Mouse (Mus musculus) stomach, embryonic 16.5 days (tissue): ENCODE data around the gene Igdcc3. TPM values are rescaled to one million over a fixed set of nuclear protein-coding genes. Genes with fewer than 3 reads are reported as not detected.
"Not testable (repeated sequence)": the region's sequence is repeated elsewhere in the genome, so short reads cannot be mapped to it uniquely, and the experiment has no call there.

ENCODE experiments used
- ATAC-seq: fragments of 200-750 bp; cut with Nextera tagmentation; 2 replicates; pipeline ENCODE4 v1.8.0; 2017; ENCODE audit warnings: moderate number of reproducible peaks, moderate TSS enrichment; ENCODE audit not compliant: insufficient read depth, low FRiP score
- H3K27ac ChIP-seq: fragments of 300-500 bp; sonication (generic); 2 replicates; pipeline ENCODE4 v1.5.1; 2014; ENCODE audit warnings: low read length
- H3K27me3 ChIP-seq: fragments of 300-500 bp; sonication (generic); 2 replicates; pipeline ENCODE4 v1.6.1; 2014; ENCODE audit warnings: low read length, control low read depth, mixed read lengths; ENCODE audit not compliant: control insufficient read depth, insufficient read depth
- H3K36me3 ChIP-seq: fragments of 300-500 bp; sonication (generic); 2 replicates; pipeline ENCODE4 v1.6.1; 2014; ENCODE audit warnings: low read length; ENCODE audit not compliant: control insufficient read depth, insufficient read depth
- H3K4me1 ChIP-seq: fragments of 300-500 bp; sonication (generic); 2 replicates; pipeline ENCODE4 v1.6.1; 2014; ENCODE audit warnings: low read length, control low read depth, mixed read lengths; ENCODE audit not compliant: control insufficient read depth, insufficient read depth
- H3K4me2 ChIP-seq: fragments of 300-500 bp; sonication (generic); 2 replicates; pipeline ENCODE4 v1.6.1; 2014; ENCODE audit warnings: low read depth, low read length, mixed read lengths
- H3K4me3 ChIP-seq: fragments of 300-500 bp; sonication (generic); replicated peaks from 2 replicates; pipeline ENCODE4 v1.5.1; 2014; ENCODE audit warnings: mild to moderate bottlenecking, low read length
- H3K9ac ChIP-seq: fragments of 300-500 bp; sonication (generic); 2 replicates; pipeline ENCODE4 v1.6.1; 2014; ENCODE audit warnings: low read length
- H3K9me3 ChIP-seq: fragments of 300-500 bp; sonication (generic); replicated peaks from 2 replicates; pipeline ENCODE4 v1.6.1; 2016; ENCODE audit warnings: low read length, control low read depth; ENCODE audit not compliant: control insufficient read depth
- WGBS: fragments of 180-500 bp; shearing (Covaris S2); extraction: QIAGEN DNeasy Blood & Tissue Kit; methylation state at CpG from one replicate; pipeline ENCODE4 v1.1.7; 2014; 5-methylcytosine and 5-hydroxymethylcytosine counted together
- polyA plus RNA-seq: library from polyadenylated mRNA; unstranded; fragments of >200 nt; fragmentation: Nextera tagmentation; extraction: Ambion mirVana; gene quantifications from 2 replicates; pipeline ENCODE4 v1.2.1, GENCODE M21; 2015

Igdcc3 gene
- polyA plus RNA-seq, 1 experiment from 2014 or later, result 0.44 TPM

DNA sequence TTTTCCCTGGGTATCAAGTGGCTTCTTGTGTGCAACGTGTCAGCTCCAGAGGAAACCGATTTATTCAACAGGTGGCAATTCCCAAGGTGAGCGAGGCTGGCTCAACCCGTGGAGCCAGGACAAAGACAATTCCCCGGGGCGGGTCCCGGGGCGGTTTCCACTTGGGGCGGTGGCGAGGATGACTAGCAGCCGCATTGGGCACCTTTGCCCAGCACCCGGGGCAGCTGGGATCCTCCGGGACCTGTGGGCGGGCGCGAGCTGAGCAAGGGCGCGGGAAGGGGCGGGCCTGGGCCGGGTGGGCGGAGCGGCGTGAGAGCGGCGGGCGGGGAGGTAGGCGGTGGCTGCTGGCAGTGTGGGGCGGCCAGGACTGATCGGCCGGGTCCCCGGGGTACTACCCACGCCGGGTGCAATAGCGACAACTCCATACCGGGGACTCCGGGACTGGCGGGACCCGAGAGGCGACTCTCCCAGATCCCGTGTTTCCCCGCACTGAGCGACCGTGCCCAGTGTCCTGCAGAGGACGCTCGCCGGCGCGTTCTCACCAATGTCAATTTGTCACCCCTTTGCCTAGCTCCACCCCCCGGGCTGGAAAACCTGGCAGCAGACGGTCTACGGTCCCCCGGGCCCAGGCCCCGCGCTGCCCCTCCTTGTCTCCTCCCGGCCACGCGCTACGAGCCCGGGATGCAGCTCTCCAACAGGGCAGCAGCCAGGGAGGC lies 73.9 kb downstream of the Igdcc3 start:
- under 1% methylated on average over 59 of the region's 59 CpGs for WGBS

DNA sequence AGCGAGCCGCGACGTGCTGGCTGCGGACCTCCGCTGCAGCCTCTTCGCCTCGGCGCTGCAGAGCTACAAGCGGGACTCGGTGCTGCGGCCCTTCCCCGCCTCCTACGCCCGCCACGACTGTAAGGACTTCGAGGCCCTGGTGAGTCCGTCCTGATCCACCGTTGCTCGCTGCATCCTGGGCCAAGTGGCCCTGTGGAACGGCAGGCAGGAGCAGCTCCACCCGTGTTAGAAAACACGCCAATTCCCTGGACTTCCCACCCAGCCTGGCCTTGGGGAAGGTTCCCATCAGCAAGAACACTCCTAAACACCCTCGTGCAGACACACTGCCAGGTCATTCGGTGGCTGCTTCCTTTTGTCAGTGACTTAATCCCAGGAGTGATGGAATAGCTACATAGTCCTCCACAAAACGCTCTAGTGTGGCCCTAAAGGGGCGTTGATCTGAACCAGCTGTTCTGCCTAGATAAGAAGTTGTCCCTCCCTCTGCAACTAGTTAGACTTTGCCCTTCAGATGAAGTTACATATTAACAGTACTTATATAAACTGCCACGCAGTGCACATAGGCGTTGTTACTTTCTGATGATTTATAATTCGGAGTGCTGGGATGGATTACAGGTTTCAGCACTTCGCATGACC lies 74.6 kb downstream of the Igdcc3 start:
- peak; percentile 80 for ATAC-seq
- H3K9me3 ChIP-seq, result no peaks in the 10 kb centered on the region
- H3K4me1 ChIP-seq, result peaks cover 27% of the 10 kb centered on the region
- peak overlapping the region; percentile 91 for H3K9ac ChIP-seq
- H3K27me3 ChIP-seq, result no peaks in the 10 kb centered on the region; the same call in 1 of the 2 replicates
- H3K27ac ChIP-seq, result peak overlapping the region; percentile 97
- H3K36me3 ChIP-seq, result no peaks in the 10 kb centered on the region
- H3K4me2 ChIP-seq, result peak overlapping the region; percentile 96
- WGBS, result 2% methylated on average over 31 of the region's 31 CpGs
- H3K4me3 ChIP-seq, result peak overlapping the region; percentile 68

More for the DNA sequence above, 73.9 kb downstream of the Igdcc3 start:
- Histone ChIP-seq H3K27me3 (no peaks in the 10 kb centered on the region; the same call in 1 of the 2 replicates), H3K36me3 (no peaks in the 10 kb centered on the region), H3K4me3 (peak overlapping the region; percentile 68), H3K9me3 (no peaks in the 10 kb centered on the region), H3K4me1 (peaks cover 27% of the 10 kb centered on the region), H3K4me2 (peak overlapping the region; percentile 96), H3K9ac (peak overlapping the region; percentile 91), H3K27ac (peak overlapping the region; percentile 97)
- ATAC-seq, result peak; percentile 92

DNA sequence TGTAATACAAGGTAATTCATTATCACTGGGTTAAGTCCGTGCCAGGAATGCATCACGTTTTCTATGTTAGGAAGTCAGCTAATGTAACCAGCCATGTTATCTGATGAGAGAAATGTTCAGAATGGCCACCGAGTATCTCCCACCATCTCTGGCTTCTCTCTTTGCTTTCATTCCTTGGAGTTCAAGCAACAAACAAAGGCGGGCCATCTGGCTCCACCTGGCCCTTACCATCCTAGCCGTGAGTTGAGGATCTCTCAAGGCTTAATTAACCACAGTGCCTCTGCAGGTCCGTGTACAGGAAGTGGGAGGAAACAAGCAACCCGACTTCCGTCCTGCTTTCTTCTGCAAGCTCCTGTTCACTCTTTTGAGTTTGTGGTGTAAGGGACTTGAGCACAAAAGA lies 76.0 kb downstream of the Igdcc3 start:
- 38% methylated on average over 8 of the region's 8 CpGs for WGBS
- no peak overlapping the region for H3K4me3 ChIP-seq
- no peaks in the 10 kb centered on the region for H3K9me3 ChIP-seq
- ATAC-seq, result no peak
- peaks cover 27% of the 10 kb centered on the region for H3K4me1 ChIP-seq
- no peaks in the 10 kb centered on the region; the same call in 1 of the 2 replicates for H3K27me3 ChIP-seq
- H3K27ac ChIP-seq, result no peak overlapping the region
- peak overlapping the region; percentile 27 for H3K4me2 ChIP-seq
- 0 out of 2 replicates have a peak overlapping the region, but pooled peaks have one; percentile 16 for H3K9ac ChIP-seq
- no peaks in the 10 kb centered on the region for H3K36me3 ChIP-seq

DNA sequence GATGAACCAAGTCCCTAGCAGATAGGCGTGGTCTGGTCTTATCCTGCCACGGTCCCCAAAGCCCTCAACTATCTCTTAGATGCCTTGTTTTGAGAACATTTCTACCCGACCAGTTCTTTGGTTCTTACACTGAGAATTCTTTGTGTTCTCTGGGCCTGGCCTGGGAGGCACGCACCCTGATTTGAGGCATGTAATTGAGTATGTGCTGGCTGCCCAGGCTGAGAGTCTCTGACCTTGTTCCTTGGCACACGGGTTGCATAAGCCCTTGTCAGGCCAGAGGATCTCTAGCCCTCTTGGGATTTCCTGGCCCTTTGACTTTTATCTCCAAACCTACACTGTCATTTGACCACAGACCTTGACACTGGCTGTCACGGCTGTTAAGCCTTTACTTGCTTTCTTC lies 76.7 kb downstream of the Igdcc3 start:
- H3K4me1 ChIP-seq, result peaks cover 27% of the 10 kb centered on the region
- H3K4me2 ChIP-seq, result 0 out of 2 replicates have a peak overlapping the region, but pooled peaks have one; percentile 27
- no peaks in the 10 kb centered on the region; the same call in 1 of the 2 replicates for H3K27me3 ChIP-seq
- H3K9me3 ChIP-seq, result no peaks in the 10 kb centered on the region
- H3K4me3 ChIP-seq, result no peak overlapping the region
- H3K9ac ChIP-seq, result no peak overlapping the region
- WGBS, result 59% methylated on average over 6 of the region's 6 CpGs
- H3K36me3 ChIP-seq, result no peaks in the 10 kb centered on the region
- H3K27ac ChIP-seq, result peak overlapping the region; percentile 43
- no peak for ATAC-seq

DNA sequence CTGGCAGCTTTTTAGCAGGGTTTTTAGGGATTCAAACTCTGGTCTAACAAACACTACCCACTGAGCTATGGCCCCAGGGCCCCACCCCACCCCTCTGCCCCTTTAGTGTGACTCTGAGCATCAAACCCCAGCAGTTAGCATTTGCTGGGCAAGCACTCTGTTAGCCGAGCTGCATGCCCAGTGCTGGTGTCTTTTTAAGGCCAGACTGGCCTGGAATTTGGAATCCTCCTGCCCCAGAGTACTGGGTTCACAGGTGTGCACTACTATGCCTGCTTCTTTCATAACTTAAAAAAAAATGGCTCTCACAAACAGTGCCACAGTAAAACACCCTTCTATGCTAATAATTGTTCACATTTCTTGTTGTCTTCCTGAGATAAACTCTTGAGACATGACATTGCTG lies 77.9 kb downstream of the Igdcc3 start:
- peaks cover 27% of the 10 kb centered on the region for H3K4me1 ChIP-seq
- no peaks in the 10 kb centered on the region for H3K27me3 ChIP-seq
- H3K4me2 ChIP-seq, result no peak overlapping the region
- no peaks in the 10 kb centered on the region for H3K36me3 ChIP-seq
- H3K4me3 ChIP-seq, result no peak overlapping the region
- no peak for ATAC-seq
- no peak overlapping the region for H3K27ac ChIP-seq
- no peak overlapping the region for H3K9ac ChIP-seq
- no peaks in the 10 kb centered on the region for H3K9me3 ChIP-seq
- WGBS, result 71% methylated on average over 1 of the region's 1 CpGs

DNA sequence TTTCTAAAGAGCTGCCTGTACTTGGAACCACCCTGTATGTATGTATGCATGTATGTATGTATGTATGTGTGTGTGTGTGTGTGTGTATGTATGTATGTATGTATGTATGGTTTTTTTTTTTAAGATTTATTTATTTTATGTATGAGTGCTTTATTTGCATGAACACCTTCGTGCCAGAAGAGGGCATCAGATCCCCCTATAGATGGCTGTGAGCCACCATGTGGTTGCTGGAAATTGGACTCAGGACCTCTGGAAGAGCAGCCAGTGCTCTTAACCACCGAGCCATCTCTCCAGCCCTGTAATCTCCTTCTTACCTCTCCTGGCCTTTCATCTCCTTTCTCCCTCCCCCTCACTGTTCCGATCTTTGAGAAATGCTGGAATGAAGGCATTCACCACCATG lies 79.4 kb downstream of the Igdcc3 start:
- not testable (repeated sequence) for ATAC-seq, H3K4me3 ChIP-seq, H3K9ac ChIP-seq, H3K9me3 ChIP-seq, H3K27ac ChIP-seq, H3K36me3 ChIP-seq, H3K4me2 ChIP-seq, H3K27me3 ChIP-seq
- 42% methylated on average over 3 of the region's 3 CpGs for WGBS
- peaks cover 22% of the 10 kb centered on the region for H3K4me1 ChIP-seq

DNA sequence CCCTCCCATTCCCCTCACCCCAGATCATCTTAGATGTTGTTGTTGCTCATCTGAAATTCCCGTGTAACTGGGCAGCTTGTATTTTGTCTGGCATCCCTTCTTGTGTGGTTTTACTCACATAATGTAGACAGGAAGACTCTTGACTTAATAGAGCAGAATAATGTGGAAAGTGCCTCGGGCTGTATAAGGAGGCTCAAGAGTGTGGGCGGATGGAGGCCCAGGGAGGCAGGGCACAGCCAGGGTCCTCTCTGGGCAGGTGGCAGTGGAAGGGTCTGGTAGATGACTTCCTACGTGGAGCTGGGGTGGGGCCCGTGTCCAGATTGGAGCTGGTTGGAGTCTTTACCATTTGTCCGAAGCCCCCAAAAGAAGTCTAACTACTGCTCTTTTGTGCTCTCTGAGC lies 82.9 kb downstream of the Igdcc3 start:
- Histone ChIP-seq H3K36me3 (no peaks in the 10 kb centered on the region), H3K4me3 (no peak overlapping the region), H3K4me1 (no peaks in the 10 kb centered on the region), H3K9me3 (no peaks in the 10 kb centered on the region), H3K4me2 (no peak overlapping the region), H3K9ac (no peak overlapping the region), H3K27ac (no peak overlapping the region), H3K27me3 (no peaks in the 10 kb centered on the region)
- no peak for ATAC-seq
- WGBS, result 81% methylated on average over 6 of the region's 6 CpGs

DNA sequence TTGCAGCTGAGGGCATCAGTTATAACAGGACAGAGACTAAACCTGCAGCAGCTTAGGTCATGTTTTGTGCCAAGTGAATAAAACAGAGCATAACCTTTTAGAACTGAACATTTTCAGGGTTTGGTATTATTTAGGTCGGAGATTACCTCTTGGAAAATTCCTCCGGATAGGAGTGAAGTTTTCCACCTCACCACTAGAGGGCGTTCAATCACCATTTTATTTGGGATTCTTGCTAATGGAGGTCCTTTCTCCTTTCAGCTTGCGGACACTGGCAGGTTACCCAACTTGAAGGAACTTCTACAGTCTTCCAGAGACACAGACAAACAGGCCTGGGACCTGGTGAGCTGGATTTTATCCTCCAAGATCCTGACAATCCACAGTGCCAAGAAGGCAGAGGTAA lies 84.8 kb downstream of the Igdcc3 start:
- no peaks in the 10 kb centered on the region for H3K27me3 ChIP-seq
- no peak overlapping the region for H3K4me3 ChIP-seq
- H3K36me3 ChIP-seq, result peaks cover 4% of the 10 kb centered on the region; the same call in 1 of the 2 replicates
- H3K27ac ChIP-seq, result no peak overlapping the region
- H3K9ac ChIP-seq, result no peak overlapping the region
- H3K4me1 ChIP-seq, result no peaks in the 10 kb centered on the region
- WGBS, result 40% methylated on average over 4 of the region's 4 CpGs
- no peak overlapping the region for H3K4me2 ChIP-seq
- H3K9me3 ChIP-seq, result no peaks in the 10 kb centered on the region
- ATAC-seq, result no peak; the same call in 1 of the 2 replicates

DNA sequence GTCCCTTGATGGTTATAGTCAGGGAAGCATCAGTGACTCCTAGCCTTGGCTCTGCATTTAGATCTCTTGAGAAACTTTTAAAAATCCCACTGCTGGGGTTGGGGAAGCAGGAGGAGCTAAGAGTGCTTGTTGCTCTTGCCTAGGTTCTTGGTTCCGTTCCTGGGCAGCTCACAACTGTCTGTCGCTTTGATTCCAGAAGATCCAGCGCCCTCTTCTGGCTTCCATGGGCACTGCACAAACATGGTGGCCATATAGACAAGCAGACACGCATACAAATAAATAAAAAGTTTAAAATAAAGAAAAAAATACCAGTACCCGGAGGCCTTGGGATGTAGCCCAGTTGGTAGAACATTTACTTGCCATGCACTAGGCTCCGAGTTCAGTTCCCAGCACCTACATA lies 89.3 kb downstream of the Igdcc3 start:
- Histone ChIP-seq H3K9me3 (no peaks in the 10 kb centered on the region), H3K9ac (no peak overlapping the region), H3K4me2 (no peak overlapping the region), H3K27ac (no peak overlapping the region), H3K27me3 (no peaks in the 10 kb centered on the region), H3K4me1 (no peaks in the 10 kb centered on the region), H3K36me3 (peaks cover 4% of the 10 kb centered on the region; the same call in 1 of the 2 replicates), H3K4me3 (no peak overlapping the region)
- ATAC-seq, result no peak
- WGBS, result 73% methylated on average over 6 of the region's 6 CpGs
